Mouse (Mus musculus) cerebellum, adult 11 months (tissue): ENCODE data around the gene Gm19410.

Experiments used
- DNase-seq: peaks from one replicate; pipeline ENCODE4 v3.0.0; 2022

The Gm19410 gene

GRCm38 (mm10) chr8:35765499-35766193, at the start of gene Gm19410:
Gm19410 (plus strand) TSS chr8:35765790.
- no peak for DNase-seq

GRCm38 (mm10) chr8:35730776-35731175, 34.8 kb upstream of the Gm19410 start:
- no peak for DNase-seq

- no peak for DNase-seq
These were observed 30.2 kb upstream of the Gm19410 start for GRCm38 (mm10) chr8:35735438-35735837.

- no peak for DNase-seq
These were observed 9.4 kb upstream of the Gm19410 start for GRCm38 (mm10) chr8:35756202-35756601.

- no peak for DNase-seq
These were observed 570 bp upstream of the Gm19410 start for GRCm38 (mm10) chr8:35765020-35765419.

GRCm38 (mm10) chr8:35773508-35773907, 7.9 kb downstream of the Gm19410 start:
- DNase-seq: peak; percentile 2
